Mouse (Mus musculus) heart, embryonic 10.5 days (tissue): ENCODE measurements around the gene Icam5. TPM values are rescaled to one million over a fixed set of nuclear protein-coding genes. Genes with fewer than 3 reads are reported as not detected.
"Not testable (repeated sequence)": the region's sequence is repeated elsewhere in the genome, so short reads cannot be mapped to it uniquely, and the experiment has no call there.

Experiments used
- DNase-seq: peaks from one replicate; pipeline ENCODE4 v3.0.0-alpha.2; 2017; ENCODE audit warnings: low spot score
- H3K27ac ChIP-seq: fragments of 300-500 bp; sonication (generic); 2 replicates; pipeline ENCODE4 v1.5.1; 2016; ENCODE audit warnings: mild to moderate bottlenecking
- H3K27me3 ChIP-seq: fragments of 300-500 bp; sonication (generic); 2 replicates; pipeline ENCODE4 v1.6.1; 2016; ENCODE audit warnings: mild to moderate bottlenecking; ENCODE audit not compliant: poor library complexity, insufficient read depth, severe bottlenecking
- H3K36me3 ChIP-seq: fragments of 300-500 bp; sonication (generic); 2 replicates; pipeline ENCODE4 v1.6.1; 2016; ENCODE audit warnings: mild to moderate bottlenecking, moderate library complexity
- H3K4me1 ChIP-seq: fragments of 300-500 bp; sonication (generic); 2 replicates; pipeline ENCODE4 v1.6.1; 2016; ENCODE audit warnings: mild to moderate bottlenecking
- H3K4me3 ChIP-seq: fragments of 300-500 bp; sonication (generic); 2 replicates; pipeline ENCODE4 v1.5.1; 2016; ENCODE audit warnings: mild to moderate bottlenecking, moderate library complexity
- H3K9me3 ChIP-seq: fragments of 300-500 bp; sonication (generic); 2 replicates; pipeline ENCODE4 v1.6.1; 2016; ENCODE audit warnings: mild to moderate bottlenecking, moderate library complexity
- WGBS: fragments of 180-500 bp; shearing (Covaris S2); methylation state at CpG from one replicate; pipeline ENCODE4 v1.1.7; 2016; 5-methylcytosine and 5-hydroxymethylcytosine counted together
- polyA plus RNA-seq: library from polyadenylated mRNA; unstranded; fragments of >200 nt; fragmentation: Nextera tagmentation; extraction: Ambion mirVana; gene quantifications from 2 replicates; pipeline ENCODE4 v1.2.1, GENCODE M21; 2016

Icam5 gene
- polyA plus RNA-seq, 1 experiment from 2014 or later: 0.06 TPM

DNA sequence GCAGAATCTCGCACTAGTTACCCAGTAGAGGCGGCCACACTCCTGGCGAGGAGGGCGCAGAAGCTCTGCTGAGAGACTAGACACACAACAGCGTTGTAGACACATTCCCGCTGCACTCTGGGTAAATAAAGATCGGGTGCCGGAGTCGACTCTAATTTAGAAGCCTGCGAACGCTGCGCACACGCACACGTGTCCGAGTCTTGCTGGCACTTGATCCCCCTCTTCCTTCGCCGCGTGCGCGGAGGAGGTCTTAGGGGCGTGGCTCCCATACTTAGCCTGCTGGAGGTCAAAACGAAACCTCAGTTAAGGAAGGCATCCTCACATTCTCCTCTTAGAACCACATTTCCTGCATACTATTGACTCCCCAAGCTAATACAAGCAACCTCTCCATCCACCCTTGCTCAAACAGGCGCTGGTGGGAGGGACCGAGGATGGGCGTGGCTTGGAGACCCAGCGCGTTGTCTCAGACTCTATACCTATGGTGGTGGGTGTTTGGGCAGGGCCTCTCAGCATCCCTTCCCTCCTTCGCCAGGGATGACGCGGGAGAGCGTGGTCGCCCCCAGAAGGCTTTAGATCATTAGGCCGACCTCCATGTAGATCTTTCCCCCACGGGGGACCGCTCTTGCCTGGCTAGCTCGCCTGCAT lies 500 bp upstream of the Icam5 start:
- DNase-seq: no peak
- H3K27me3 ChIP-seq: peaks cover 91% of the 10 kb centered on the region
- peaks cover 63% of the 10 kb centered on the region for H3K4me1 ChIP-seq
- WGBS: under 1% methylated on average over 36 of the region's 36 CpGs
- peak overlapping the region; percentile 30; the same call in 1 of the 2 replicates for H3K27ac ChIP-seq
- no peaks in the 10 kb centered on the region for H3K36me3 ChIP-seq
- peak overlapping the region; percentile 66 for H3K4me3 ChIP-seq
- no peaks in the 10 kb centered on the region for H3K9me3 ChIP-seq

DNA sequence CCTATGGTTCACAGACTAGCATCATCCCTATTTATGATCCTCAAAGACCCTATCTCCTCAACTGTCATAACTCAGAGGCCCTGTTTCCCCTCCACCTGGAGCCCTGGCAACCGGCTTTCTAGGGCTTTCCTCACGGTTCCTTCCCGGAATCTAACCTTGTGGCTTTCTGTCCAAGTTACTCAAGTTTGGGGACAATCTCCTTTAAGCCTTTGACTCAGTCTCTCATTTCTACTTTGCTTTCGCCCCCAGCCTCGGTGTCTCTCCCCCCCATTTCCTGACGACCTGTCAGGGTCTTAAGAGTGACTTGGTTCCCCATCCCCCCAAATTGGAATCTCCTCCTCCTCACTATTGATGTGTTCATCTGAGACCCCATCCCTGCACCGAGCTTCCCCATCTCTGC lies 618 bp downstream of the Icam5 start:
- H3K36me3 ChIP-seq: no peaks in the 10 kb centered on the region
- peaks cover 91% of the 10 kb centered on the region for H3K27me3 ChIP-seq
- peak overlapping the region; percentile 66 for H3K4me3 ChIP-seq
- DNase-seq: no peak
- H3K27ac ChIP-seq: peak overlapping the region; percentile 5; the same call in 1 of the 2 replicates
- no peaks in the 10 kb centered on the region for H3K9me3 ChIP-seq
- 3% methylated on average over 7 of the region's 7 CpGs for WGBS
- H3K4me1 ChIP-seq: peaks cover 74% of the 10 kb centered on the region

DNA sequence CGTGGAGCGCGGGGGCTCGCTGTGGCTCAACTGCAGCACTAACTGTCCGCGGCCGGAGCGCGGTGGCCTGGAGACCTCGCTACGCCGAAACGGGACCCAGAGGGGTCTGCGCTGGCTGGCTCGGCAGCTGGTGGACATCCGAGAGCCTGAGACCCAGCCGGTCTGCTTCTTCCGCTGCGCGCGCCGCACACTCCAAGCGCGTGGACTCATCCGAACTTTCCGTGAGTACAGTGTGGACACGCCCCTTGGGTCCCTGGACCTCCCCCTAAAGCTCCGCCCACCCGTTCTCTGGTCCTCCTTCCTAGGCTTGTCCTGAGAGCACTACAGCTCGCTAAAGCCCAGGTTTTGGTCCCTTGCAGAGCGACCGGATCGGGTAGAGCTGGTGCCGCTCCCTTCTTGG lies 1.3 kb downstream of the Icam5 start:
- H3K27ac ChIP-seq: peak overlapping the region; percentile 5; the same call in 1 of the 2 replicates
- no peaks in the 10 kb centered on the region for H3K9me3 ChIP-seq
- peaks cover 91% of the 10 kb centered on the region for H3K27me3 ChIP-seq
- peak overlapping the region; percentile 66 for H3K4me3 ChIP-seq
- DNase-seq: peak; percentile 93
- H3K36me3 ChIP-seq: no peaks in the 10 kb centered on the region
- H3K4me1 ChIP-seq: peaks cover 77% of the 10 kb centered on the region
- WGBS: 0% methylated on average over 34 of the region's 34 CpGs

DNA sequence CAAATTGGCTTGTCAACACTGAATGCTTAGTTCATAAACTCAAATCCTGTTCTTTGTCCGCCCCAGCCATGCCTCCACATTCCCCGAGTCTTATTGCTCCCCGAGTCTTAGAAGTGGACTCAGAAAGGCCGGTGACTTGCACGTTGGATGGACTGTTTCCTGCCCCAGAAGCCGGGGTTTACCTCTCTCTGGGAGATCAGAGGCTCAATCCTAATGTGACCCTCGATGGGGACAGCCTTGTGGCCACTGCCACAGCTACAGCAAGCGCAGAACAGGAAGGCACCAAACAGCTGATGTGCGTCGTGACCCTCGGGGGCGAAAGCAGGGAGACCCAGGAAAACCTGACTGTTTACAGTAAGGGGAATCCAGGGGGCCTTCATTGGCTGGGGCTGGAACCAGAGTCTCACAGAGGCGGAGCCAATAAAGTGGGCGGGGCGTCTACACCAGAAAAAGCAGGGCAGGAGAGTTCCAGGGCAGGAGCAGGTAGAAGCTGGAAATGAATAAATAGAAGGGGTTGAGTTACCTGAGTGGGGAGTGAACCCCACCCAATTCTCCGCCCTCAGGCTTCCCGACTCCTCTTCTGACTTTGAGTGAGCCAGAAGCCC lies 2.7 kb downstream of the Icam5 start:
- Histone ChIP-seq H3K4me1 (peaks cover 76% of the 10 kb centered on the region), H3K27ac (no peak overlapping the region), H3K36me3 (no peaks in the 10 kb centered on the region), H3K9me3 (no peaks in the 10 kb centered on the region), H3K4me3 (no peak overlapping the region), H3K27me3 (peaks cover 92% of the 10 kb centered on the region)
- WGBS: 4% methylated on average over 17 of the region's 17 CpGs
- no peak for DNase-seq

DNA sequence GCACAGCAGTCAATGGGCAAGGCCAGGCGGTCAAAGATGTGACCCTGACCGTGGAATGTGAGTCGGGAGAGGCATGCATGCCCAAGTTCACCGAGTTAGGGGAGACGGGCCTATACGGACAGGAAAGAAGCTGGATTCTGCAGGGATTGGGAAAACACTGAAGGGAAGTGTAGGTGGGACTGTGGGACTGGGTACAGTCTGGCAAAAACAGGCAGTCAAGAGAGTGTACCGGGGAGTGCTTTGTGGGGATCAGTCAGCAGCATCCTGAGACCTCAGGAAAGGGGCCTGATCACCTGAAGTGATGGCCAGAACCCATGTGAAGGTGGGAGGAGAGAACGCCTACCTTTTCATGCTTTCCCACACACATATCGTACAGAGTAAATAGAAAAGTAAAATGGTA lies 3.7 kb downstream of the Icam5 start:
- no peaks in the 10 kb centered on the region for H3K36me3 ChIP-seq
- H3K9me3 ChIP-seq: no peaks in the 10 kb centered on the region
- no peak overlapping the region for H3K27ac ChIP-seq
- 24% methylated on average over 9 of the region's 9 CpGs for WGBS
- no peak overlapping the region for H3K4me3 ChIP-seq
- H3K4me1 ChIP-seq: peaks cover 66% of the 10 kb centered on the region
- H3K27me3 ChIP-seq: peaks cover 93% of the 10 kb centered on the region
- DNase-seq: no peak

DNA sequence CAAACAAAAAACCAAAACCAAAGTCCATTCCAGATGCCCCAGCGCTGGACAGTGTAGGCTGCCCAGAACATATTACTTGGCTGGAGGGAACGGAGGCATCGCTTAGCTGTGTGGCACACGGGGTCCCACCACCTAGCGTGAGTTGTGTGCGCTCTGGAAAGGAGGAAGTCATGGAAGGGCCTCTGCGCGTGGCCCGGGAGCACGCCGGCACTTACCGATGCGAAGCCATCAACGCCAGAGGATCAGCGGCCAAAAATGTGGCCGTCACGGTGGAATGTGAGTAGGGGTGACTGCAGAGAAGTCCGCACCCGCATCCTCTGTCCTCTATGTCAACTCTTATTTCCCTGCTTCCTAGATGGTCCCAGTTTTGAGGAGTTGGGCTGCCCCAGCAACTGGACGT lies 4.3 kb downstream of the Icam5 start:
- no peak for DNase-seq
- peaks cover 64% of the 10 kb centered on the region for H3K4me1 ChIP-seq
- WGBS: 8% methylated on average over 20 of the region's 20 CpGs
- H3K36me3 ChIP-seq: no peaks in the 10 kb centered on the region
- no peaks in the 10 kb centered on the region for H3K9me3 ChIP-seq
- no peak overlapping the region for H3K27ac ChIP-seq
- 0 out of 2 replicates have a peak overlapping the region, but pooled peaks have one; percentile 7 for H3K4me3 ChIP-seq
- H3K27me3 ChIP-seq: peaks cover 98% of the 10 kb centered on the region

DNA sequence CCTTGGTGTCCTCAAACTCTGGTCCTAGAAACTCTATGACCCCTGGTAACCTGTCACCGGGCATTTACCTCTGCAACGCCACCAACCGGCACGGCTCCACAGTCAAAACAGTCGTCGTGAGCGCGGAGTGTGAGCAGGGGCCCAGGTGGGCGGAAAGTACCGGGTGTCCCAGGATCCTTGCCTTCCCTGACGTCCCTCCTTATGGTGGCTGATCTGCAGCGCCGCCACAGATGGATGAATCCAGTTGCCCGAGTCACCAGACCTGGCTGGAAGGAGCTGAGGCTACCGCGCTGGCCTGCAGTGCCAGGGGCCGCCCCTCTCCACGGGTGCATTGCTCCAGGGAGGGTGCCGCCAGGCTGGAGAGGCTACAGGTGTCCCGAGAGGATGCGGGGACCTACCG lies 4.8 kb downstream of the Icam5 start:
- no peak overlapping the region for H3K27ac ChIP-seq
- no peaks in the 10 kb centered on the region for H3K9me3 ChIP-seq
- H3K36me3 ChIP-seq: no peaks in the 10 kb centered on the region
- peak overlapping the region; percentile 60 for H3K4me3 ChIP-seq
- peaks cover 97% of the 10 kb centered on the region for H3K27me3 ChIP-seq
- peaks cover 63% of the 10 kb centered on the region for H3K4me1 ChIP-seq
- no peak for DNase-seq
- WGBS: 3% methylated on average over 22 of the region's 22 CpGs

DNA sequence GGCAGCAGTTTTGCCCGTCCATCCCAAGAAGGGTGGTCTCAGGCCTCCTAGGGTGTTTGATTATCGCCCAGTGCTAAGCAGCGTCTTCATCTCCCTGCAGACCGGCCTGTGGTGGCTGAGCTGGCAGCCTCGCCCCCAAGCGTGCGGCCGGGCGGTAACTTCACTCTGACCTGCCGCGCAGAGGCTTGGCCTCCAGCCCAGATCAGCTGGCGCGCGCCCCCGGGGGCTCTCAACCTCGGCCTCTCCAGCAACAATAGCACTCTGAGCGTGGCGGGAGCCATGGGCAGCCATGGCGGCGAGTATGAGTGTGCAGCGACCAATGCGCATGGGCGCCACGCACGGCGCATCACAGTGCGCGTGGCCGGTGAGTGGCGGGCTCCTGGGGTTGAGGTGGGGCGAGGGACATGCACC lies 5.6 kb downstream of the Icam5 start:
- no peaks in the 10 kb centered on the region for H3K36me3 ChIP-seq
- H3K9me3 ChIP-seq: no peaks in the 10 kb centered on the region
- peak overlapping the region; percentile 65 for H3K27ac ChIP-seq
- DNase-seq: no peak
- H3K4me1 ChIP-seq: peaks cover 55% of the 10 kb centered on the region
- peaks cover 91% of the 10 kb centered on the region for H3K27me3 ChIP-seq
- 3% methylated on average over 31 of the region's 31 CpGs for WGBS
- peak overlapping the region; percentile 60 for H3K4me3 ChIP-seq

DNA sequence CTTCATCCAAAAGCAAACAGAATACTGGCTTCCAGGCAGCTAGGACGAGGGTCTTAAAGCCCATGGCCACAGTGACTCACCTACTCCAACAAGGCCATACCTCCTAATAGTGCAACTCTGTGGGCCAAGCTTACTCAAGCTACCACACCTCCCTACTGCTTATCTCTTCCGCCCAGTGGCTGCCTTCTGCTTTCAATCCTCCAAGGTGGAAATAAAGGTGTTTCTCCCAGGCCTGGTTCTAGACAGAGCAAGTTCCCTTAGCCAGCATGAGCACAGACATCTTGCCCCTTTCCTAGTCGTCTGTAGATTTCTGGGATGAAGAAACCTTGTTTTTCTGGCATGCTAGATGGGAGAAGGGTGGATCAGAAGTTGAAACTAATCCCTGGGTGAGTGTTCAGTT lies 7.9 kb downstream of the Icam5 start:
- 78% methylated on average over 3 of the region's 3 CpGs for WGBS
- H3K4me1 ChIP-seq: peaks cover 39% of the 10 kb centered on the region

DNA sequence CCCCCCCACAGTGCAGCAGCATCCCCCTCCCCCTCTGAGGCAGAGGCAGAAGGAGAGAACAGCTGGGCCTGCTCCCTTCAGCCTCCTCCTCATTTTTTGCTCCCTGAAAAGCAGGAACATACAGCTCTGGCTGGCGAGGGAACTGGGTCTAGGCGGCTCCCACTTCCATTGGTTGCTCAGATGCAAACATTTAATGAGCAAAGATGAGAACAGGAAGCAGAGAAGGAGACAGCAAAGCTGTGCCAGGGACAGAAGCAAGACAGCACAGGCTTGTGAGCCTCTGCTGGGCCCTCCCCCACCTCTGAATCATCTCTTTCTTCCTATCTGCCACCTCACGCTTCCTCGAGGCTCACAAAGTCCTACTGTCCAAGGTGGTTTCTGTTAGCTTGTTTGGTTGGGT lies 9.4 kb downstream of the Icam5 start:
- Histone ChIP-seq H3K4me1 (peaks cover 27% of the 10 kb centered on the region), H3K36me3 (no peaks in the 10 kb centered on the region), H3K27me3 (peaks cover 54% of the 10 kb centered on the region), H3K9me3 (no peaks in the 10 kb centered on the region), H3K27ac (no peak overlapping the region), H3K4me3 (no peak overlapping the region)
- WGBS: 43% methylated on average over 4 of the region's 4 CpGs
- no peak for DNase-seq

More for the DNA sequence above, 7.9 kb downstream of the Icam5 start:
- no peak overlapping the region for H3K4me3 ChIP-seq
- no peaks in the 10 kb centered on the region for H3K9me3 ChIP-seq
- H3K27me3 ChIP-seq: peaks cover 69% of the 10 kb centered on the region
- H3K36me3 ChIP-seq: no peaks in the 10 kb centered on the region
- no peak overlapping the region for H3K27ac ChIP-seq
- no peak for DNase-seq

DNA sequence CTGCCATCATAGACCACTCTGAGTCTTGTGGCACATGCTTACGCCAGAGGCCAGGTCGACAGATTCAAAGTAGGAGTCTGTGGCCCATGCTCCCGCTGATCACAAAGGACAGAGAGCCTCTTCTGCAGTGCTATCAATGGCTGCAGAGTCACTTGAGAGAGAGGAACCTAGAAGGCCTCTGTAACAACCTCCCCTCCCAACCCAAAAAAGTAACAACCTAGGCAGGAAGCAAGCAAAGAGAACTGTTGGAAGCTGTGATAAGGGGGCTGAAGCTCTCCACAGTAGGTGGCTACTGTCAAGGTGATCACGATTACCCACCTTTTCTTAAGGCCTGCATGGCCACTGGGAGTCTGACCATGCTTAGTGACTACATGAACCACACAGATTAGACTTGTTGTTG lies 11.7 kb downstream of the Icam5 start:
- no peak overlapping the region for H3K4me3 ChIP-seq
- no peak for DNase-seq
- peaks cover 31% of the 10 kb centered on the region for H3K27me3 ChIP-seq
- WGBS: 72% methylated on average over 4 of the region's 4 CpGs
- H3K4me1 ChIP-seq: peaks cover 9% of the 10 kb centered on the region
- no peaks in the 10 kb centered on the region for H3K36me3 ChIP-seq
- no peak overlapping the region for H3K27ac ChIP-seq
- no peaks in the 10 kb centered on the region for H3K9me3 ChIP-seq

DNA sequence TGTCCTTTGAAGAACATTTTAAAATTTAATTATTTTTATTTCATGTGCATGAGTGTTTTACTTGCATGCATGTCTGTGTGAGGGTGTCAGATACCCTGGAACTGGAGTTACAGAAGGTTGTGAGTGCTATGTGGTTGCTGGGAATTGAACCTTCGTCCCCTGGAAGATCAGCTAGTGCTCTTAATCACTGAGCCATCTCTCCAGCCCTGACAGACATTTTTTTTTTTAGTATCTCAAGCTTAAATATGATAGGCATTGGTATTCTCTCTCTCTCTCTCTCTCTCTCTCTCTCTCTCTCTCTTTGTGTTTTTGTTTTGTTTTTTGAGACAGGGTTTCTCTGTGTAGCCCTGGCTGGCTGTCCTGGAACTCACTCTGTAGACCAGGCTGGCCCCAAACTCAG lies 12.9 kb downstream of the Icam5 start:
- not testable (repeated sequence) for H3K36me3 ChIP-seq, H3K9me3 ChIP-seq, H3K27ac ChIP-seq, H3K4me3 ChIP-seq, H3K4me1 ChIP-seq, DNase-seq
- 56% methylated on average over 1 of the region's 1 CpGs for WGBS
- H3K27me3 ChIP-seq: peaks cover 19% of the 10 kb centered on the region

DNA sequence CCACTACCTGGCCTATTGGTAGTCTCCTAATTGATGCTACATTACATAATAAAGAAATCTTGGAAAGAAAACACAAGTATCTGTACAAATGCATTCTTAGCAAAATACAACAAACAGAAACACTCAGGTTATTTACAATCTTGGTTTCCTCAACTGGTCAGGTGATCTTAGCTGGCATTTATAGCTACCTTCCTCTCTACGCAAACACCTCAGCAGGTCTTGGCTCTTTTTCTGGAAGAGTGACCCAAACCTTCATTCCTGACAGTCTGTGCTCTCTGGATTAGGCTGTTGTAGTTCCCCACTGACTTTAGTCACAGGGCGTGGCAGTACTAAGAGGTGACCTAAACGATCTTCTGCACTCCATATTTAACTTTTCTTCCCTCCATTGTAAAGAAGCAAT lies 13.4 kb downstream of the Icam5 start:
- 74% methylated on average over 3 of the region's 3 CpGs for WGBS
- H3K36me3 ChIP-seq: no peaks in the 10 kb centered on the region

More for the DNA sequence above, 13.4 kb downstream of the Icam5 start:
- Histone ChIP-seq H3K9me3 (no peaks in the 10 kb centered on the region), H3K4me3 (no peak overlapping the region), H3K27ac (no peak overlapping the region), H3K27me3 (peaks cover 15% of the 10 kb centered on the region), H3K4me1 (peaks cover 7% of the 10 kb centered on the region; the same call in 1 of the 2 replicates)
- no peak for DNase-seq
